Mouse (Mus musculus) testis, adult 2 months (tissue): ENCODE measurements at regions not wholly inside any gene's neighbourhood (a gene's known extent, or its start where the extent isn't known, plus 50 kb on each side); places are given as distances from the start of the nearest gene placed in this dataset.

ENCODE experiments used
- H3K27ac ChIP-seq: fragments of 200-500 bp; 2 replicates; pipeline ENCODE4 v1.5.1; 2012; ENCODE audit warnings: low read depth, low read length; ENCODE audit not compliant: control insufficient read depth, insufficient read depth
- H3K27me3 ChIP-seq: fragments of 200-500 bp; 2 replicates; pipeline ENCODE4 v1.6.1; 2012; ENCODE audit warnings: mild to moderate bottlenecking, low read length, moderate library complexity; ENCODE audit not compliant: control insufficient read depth, insufficient read depth
- H3K36me3 ChIP-seq: fragments of 200-500 bp; 2 replicates; pipeline ENCODE4 v1.6.1; 2012; ENCODE audit warnings: mild to moderate bottlenecking, low read length; ENCODE audit not compliant: control insufficient read depth, insufficient read depth
- H3K4me1 ChIP-seq: fragments of 200-500 bp; 2 replicates; pipeline ENCODE4 v1.6.1; 2012; ENCODE audit warnings: low read length; ENCODE audit not compliant: control insufficient read depth, insufficient read depth
- H3K4me3 ChIP-seq: fragments of 200-500 bp; 2 replicates; pipeline ENCODE4 v1.5.1; 2012; ENCODE audit warnings: low read depth, mild to moderate bottlenecking, low read length, moderate library complexity, mixed read lengths; ENCODE audit not compliant: control insufficient read depth
- CTCF ChIP-seq: fragments of 200-500 bp; IDR thresholded peaks from 2 replicates; pipeline ENCODE4 v1.5.1; 2012; ENCODE audit warnings: low read depth, mild to moderate bottlenecking, inconsistent platforms, low read length, moderate library complexity; ENCODE audit not compliant: control insufficient read depth, insufficient read depth, insufficient replicate concordance
- POLR2A ChIP-seq: fragments of 200-500 bp; IDR thresholded peaks from 2 replicates; pipeline ENCODE4 v1.6.1; 2012; ENCODE audit warnings: low read depth, mild to moderate bottlenecking, inconsistent platforms, low read length, moderate library complexity; ENCODE audit not compliant: control insufficient read depth

DNA sequence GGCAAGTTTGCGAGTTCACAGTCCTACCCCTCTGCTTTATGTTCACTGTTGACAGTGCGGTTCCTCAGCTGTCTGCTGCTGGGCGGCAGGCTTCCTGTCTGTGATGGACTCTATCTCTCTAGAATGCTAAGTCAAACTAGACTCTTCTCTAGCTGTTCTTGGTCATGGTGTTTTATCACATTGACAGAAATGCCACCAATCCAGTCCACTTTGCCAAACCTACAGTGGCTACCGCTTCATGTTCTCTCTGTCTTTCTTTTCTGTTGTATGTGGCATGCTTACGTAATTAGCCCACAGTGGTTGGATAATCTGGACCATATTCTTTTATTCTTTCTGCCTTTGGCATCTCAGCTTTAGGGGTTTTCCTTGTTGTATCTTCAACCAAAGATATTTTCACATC lies 174.5 kb downstream of the 1700010I14Rik start:
- TF ChIP-seq CTCF (no peak), POLR2A (no peak)
- Histone ChIP-seq H3K27ac (no peak overlapping the region), H3K4me3 (no peak overlapping the region), H3K27me3 (no peaks in the 10 kb centered on the region), H3K4me1 (peaks cover 2% of the 10 kb centered on the region), H3K36me3 (no peaks in the 10 kb centered on the region)

DNA sequence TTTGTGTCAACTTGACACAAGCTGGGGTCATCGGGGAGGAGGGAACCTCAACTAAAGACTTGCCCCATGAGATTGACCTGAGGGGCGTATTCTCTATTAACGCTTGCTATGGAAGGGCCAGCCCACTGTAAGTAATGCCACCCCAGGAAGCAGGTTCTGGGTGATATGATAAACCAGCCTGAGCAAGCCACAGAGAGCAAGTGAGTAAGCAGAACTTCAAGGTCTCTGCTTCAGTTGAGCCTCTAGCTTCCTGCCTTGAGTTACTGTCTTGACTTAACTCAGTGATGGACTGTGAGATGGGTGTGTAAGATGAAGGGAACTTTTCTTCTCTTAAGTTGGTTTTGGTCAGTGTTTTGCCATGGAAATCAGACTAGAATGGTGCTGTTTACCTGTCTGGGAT lies 175.2 kb downstream of the 1700010I14Rik start:
- no peaks in the 10 kb centered on the region for H3K27me3 ChIP-seq
- no peak overlapping the region for H3K4me3 ChIP-seq
- no peaks in the 10 kb centered on the region for H3K36me3 ChIP-seq
- TF ChIP-seq CTCF (no peak), POLR2A (no peak)
- H3K27ac ChIP-seq, result no peak overlapping the region
- H3K4me1 ChIP-seq, result peaks cover 3% of the 10 kb centered on the region

DNA sequence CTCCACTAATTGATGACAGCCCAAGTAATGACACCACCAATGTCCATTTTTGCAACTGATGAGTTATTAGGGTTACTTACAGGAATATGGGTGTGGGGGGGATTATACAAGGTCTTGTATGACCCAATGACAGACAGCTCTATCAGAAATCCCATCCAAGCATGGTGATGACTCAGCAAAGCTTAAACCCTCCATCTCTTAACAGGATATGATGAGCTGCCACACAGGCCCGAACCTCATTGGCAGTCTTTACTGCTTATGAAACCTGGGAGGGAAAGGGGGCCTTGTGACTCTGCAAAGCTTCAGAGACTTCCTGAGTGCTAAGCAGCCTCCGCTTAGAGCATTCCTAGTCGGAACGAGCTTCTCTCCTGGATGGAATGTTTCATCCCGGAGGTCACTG lies 176.4 kb downstream of the 1700010I14Rik start:
- H3K27me3 ChIP-seq, result no peaks in the 10 kb centered on the region

DNA sequence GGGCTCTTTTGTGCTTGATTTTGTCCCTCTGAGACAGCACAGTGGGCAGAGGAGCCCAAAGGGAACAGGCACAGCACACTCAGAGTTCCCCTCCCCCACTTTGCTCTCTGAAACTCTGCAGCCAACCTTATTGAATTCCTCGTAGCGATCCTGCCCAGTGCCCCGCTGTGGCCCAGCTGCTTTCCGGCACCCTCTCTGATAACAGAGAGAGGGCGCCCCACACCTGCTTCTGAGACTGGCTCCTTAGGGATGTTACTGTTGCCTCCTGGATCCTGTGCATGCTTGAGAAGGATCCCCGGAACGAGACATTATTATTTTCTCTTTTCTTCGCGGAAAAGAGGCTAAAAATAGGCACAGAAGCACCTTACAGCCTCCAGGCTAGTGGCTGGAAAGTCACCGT lies 179.0 kb downstream of the 1700010I14Rik start:
- Histone ChIP-seq H3K4me3 (peak overlapping the region; percentile 8), H3K36me3 (no peaks in the 10 kb centered on the region), H3K27ac (no peak overlapping the region), H3K4me1 (peaks cover 5% of the 10 kb centered on the region), H3K27me3 (no peaks in the 10 kb centered on the region)
- TF ChIP-seq CTCF (peak; percentile 4; the same call in 1 of the 2 replicates), POLR2A (no peak)

More for the DNA sequence above, 176.4 kb downstream of the 1700010I14Rik start:
- H3K36me3 ChIP-seq, result no peaks in the 10 kb centered on the region
- no peak overlapping the region for H3K27ac ChIP-seq
- TF ChIP-seq POLR2A (no peak), CTCF (no peak)
- no peak overlapping the region for H3K4me3 ChIP-seq
- H3K4me1 ChIP-seq, result peaks cover 5% of the 10 kb centered on the region

DNA sequence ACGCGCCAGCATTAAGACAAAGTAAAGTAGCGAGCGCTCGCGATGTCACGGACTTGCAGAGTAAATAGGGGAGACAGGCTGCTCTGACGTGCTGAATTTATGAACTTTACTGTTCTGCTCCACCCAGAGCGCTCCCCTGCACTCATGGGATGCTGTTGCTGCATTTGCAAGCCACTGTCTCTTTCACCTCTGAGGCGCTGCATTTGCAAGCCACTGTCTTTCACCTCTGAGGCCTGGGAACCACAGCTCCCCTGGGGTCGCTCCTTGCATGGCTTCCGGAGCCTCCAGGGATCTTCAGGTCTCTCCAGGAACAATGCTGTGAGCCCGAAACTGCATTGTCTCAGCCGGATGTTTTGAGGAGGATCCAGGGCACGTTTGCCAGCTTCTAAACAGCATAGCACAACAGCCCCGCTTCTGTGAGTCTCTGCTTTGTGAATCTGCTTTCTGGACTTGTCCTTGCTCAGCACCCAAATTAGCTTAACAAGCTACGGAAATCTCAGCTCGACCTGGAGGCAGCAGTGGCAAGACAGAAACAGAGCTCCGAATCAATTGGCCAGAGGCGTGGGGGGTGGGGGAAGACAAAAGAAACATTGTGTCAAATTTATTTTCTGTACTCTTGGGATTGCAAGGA lies 179.6 kb downstream of the 1700010I14Rik start:
- Histone ChIP-seq H3K27me3 (no peaks in the 10 kb centered on the region), H3K4me1 (peaks cover 5% of the 10 kb centered on the region), H3K4me3 (peak overlapping the region; percentile 8), H3K36me3 (no peaks in the 10 kb centered on the region), H3K27ac (no peak overlapping the region)
- TF ChIP-seq CTCF, result no peak
- TF ChIP-seq POLR2A, result no peak

DNA sequence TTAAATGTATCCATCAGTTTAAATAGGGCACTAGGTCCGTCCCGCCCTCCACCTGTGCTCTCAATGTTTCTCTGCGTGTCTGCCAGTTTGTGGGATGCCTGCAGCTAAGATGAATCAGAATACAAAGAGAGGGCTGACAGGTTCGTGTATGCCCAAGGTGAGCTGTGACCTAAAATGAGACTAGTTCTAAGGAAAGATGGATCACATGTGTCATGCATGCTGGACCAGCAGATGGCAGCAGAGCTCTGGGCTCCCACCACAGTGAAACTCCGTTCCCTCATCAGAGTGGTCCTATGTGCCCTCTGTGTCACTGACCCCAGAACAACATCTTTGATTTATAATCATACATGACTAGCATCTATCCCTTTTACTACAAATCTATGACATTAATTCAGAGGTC lies 180.3 kb downstream of the 1700010I14Rik start:
- Histone ChIP-seq H3K27ac (no peak overlapping the region), H3K4me1 (peaks cover 5% of the 10 kb centered on the region), H3K27me3 (no peaks in the 10 kb centered on the region), H3K4me3 (no peak overlapping the region), H3K36me3 (no peaks in the 10 kb centered on the region)
- TF ChIP-seq CTCF (peak; percentile 88; the same call in 1 of the 2 replicates), POLR2A (no peak)

DNA sequence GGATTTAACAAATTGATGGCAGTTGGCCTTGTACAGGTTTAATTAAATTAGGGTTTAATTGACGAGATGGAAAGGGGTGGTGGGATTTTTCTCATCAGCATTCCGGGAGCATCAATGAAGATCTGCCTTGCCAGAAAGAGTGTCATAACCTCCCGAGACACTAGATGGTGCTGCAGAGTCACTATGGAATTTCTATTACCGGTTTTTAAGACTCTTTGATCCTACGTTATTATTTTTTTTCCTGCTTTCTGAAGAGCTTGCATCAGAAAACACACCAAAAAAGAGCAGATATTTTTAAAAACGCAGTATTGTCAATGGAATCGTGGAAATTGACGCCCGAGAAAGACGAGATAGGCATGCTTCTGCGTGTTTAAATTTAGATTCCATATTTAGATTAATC lies 181.2 kb downstream of the 1700010I14Rik start:
- TF ChIP-seq POLR2A, result no peak
- no peak; the same call in 1 of the 2 replicates for TF ChIP-seq CTCF
- Histone ChIP-seq H3K27me3 (no peaks in the 10 kb centered on the region), H3K36me3 (no peaks in the 10 kb centered on the region), H3K4me1 (peaks cover 5% of the 10 kb centered on the region), H3K27ac (no peak overlapping the region), H3K4me3 (no peak overlapping the region)

DNA sequence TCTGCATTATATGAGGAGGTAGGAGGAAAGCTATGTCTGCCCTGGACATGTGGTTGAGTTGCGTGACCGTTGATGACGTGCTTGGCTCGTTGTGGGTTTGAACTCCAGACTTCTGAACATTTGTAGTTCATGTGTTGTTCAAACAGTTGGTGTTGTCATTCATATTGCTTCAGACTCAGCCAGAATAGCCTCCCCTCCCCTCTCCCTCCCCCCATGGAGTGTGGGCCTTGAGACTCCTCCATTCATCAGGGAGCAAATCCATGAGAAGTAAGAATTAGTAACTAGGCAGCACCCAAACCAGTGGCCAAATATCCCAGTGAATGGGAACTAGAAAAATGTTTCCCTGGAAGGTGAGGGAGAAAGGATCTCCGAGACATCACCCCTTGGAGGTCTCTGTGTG lies 209.0 kb downstream of the 1700010I14Rik start:
- H3K36me3 ChIP-seq, result no peaks in the 10 kb centered on the region
- no peaks in the 10 kb centered on the region for H3K4me1 ChIP-seq
- no peaks in the 10 kb centered on the region for H3K27me3 ChIP-seq
- no peak for TF ChIP-seq POLR2A
- no peak for TF ChIP-seq CTCF
- H3K27ac ChIP-seq, result no peak overlapping the region
- no peak overlapping the region for H3K4me3 ChIP-seq
